Mouse (Mus musculus) layer of hippocampus, postnatal 25 days (tissue): ENCODE measurements around the gene 1700015F17Rik. TPM values are rescaled to one million over a fixed set of nuclear protein-coding genes. Genes with fewer than 3 reads are reported as not detected.

Experiments used
- DNase-seq, 2 experiments: peaks; one replicate each; pipeline ENCODE4 v3.0.0; 2022; ENCODE audit warnings: mixed read lengths in 2 of 2, low spot score in 1 of 2; ENCODE audit errors: extremely low spot score in 1 of 2
- total RNA-seq, 2 experiments: library from RNA; stranded (reverse); gene quantifications; 2 replicates each; pipeline ENCODE4 v1.2.3; 2021

The 1700015F17Rik gene
- total RNA-seq, 2 experiments from 2014 or later = not detected

- no peak for DNase-seq
Observed at GRCm38 (mm10) chr5:5431746-5432438, 47.1 kb downstream of the 1700015F17Rik start.

DNA sequence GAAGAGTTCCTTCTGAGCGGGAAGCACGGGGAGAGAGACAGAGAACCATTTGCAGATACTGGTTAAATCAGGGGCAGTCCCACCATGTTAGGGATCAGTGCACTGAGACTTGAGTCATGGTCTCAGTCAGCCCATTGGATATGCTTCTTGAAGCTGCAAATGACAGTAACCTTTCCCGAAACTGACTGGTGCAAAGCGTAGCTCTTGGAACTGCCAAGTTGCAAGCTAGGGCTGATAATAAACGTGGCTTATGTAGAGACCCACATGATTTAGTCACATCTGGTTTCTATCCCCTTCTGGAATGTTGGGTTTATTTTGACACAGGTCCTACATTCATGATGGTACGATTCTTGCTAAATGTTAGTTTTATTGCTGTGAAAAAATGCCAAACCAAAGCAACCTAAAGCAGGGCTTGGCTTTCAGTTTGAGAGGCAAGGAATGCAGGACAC lies 55.2 kb downstream of the 1700015F17Rik start:
- DNase-seq = no peak

- DNase-seq = no peak
Observed at GRCm38 (mm10) chr5:5423081-5423480, 55.9 kb downstream of the 1700015F17Rik start.

DNA sequence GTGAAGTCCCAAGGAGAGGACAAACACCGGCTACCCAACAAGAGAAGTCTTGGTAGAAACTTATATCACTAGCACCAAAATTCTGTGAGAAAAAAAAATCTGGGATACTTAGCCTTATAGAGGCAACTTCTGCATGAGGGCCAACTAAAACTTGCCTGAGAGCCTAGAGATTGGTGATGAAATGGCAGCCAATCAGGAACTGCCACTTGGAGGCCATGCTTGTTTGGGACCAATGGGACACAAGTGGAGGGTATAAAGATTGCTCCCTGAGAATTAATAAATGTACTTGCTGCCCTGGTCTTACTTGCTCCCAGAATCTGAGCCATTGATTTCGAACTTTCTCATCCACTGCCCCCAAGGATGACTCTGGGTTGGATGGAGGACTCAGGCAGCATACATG lies 57.5 kb downstream of the 1700015F17Rik start:
- DNase-seq = no peak

DNA sequence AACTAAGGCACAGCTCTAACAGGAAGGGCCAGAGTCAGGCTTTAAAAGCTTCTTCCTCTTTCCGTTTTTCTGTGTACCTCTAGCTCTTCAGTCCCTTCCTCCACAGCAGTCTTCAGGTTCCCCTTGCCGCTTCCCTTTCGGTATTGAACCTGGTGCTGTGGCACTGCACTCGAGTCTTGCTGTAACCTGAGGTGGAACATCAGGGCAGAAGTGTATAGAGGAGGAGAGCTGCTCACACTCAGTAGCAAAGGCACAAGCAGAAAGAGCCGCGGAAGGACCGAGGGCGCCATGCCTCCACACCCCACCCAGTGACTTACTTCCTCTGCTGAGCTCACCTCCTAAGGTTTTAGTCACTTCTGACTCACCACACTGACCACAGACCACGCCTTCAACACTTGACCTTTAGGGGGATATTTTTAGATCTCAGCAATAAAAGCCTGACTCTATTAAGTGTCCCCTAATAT lies 58.9 kb downstream of the 1700015F17Rik start, which contains the start of gene Cdk14:
Cdk14 (minus strand) TSS at position 321 of the 464 bp plus-strand sequence.
- no peak for DNase-seq

GRCm38 (mm10) chr5:5419253-5419652 lies 59.7 kb downstream of the 1700015F17Rik start:
- no peak for DNase-seq

- no peak for DNase-seq
Observed at GRCm38 (mm10) chr5:5414835-5415234, 64.1 kb downstream of the 1700015F17Rik start.

- DNase-seq = no peak
Observed at GRCm38 (mm10) chr5:5411886-5412285, 67.1 kb downstream of the 1700015F17Rik start.

GRCm38 (mm10) chr5:5401986-5402385 lies 77.0 kb downstream of the 1700015F17Rik start:
- no peak for DNase-seq

DNA sequence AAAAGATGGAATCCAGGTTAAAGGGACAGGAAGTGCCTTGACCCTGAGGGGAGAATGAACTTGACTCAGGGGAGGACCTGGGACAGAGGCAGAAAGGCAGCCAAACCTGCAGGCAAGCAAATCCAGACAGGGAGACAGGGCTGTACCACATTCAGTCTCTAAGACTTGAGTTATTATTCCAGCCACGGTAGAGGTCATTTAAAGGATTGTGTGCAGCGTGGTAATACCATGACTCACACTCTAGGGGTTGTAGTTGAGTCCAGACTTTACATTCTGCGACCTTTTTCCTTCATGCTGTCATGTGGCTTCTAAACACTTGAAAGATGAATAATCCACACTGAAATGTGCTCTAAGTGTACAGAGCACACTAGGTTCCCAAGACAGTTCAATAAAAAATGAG lies 86.2 kb downstream of the 1700015F17Rik start:
- no peak for DNase-seq

Other genes starting within 250 kb of the 1700015F17Rik start
- gene Cdk14, start 58.8 kb downstream of the 1700015F17Rik start, total RNA-seq = 100 to 1,000 TPM; 233 to 245 TPM
- gene Cldn12, start 35.8 kb upstream of the 1700015F17Rik start, total RNA-seq = 10 to 100 TPM; 27.3 TPM
- gene Gtpbp10, start 80.4 kb upstream of the 1700015F17Rik start, total RNA-seq = 10 to 100 TPM in 1 of 2 experiments, 1 to 10 TPM in 1; 9.9 to 10.8 TPM
- not detected for gene Gm8773, start 94.7 kb upstream of the 1700015F17Rik start, total RNA-seq
- 10 to 100 TPM; 13.8 to 19.6 TPM for gene Cfap69, start 185.1 kb upstream of the 1700015F17Rik start, total RNA-seq
- 1 to 10 TPM; 6.7 to 6.9 TPM for gene Steap2, start 215.4 kb upstream of the 1700015F17Rik start, total RNA-seq